Mouse (Mus musculus) kidney, adult 2 months (tissue): Measurements from ENCODE around the gene Slc7a11. TPM values are rescaled to one million over a fixed set of nuclear protein-coding genes. Genes with fewer than 3 reads are reported as not detected.

Source experiments
- DNase-seq: peaks from one replicate; pipeline ENCODE4 v3.0.0; 2021
- H3K27ac ChIP-seq: fragments of 200-500 bp; 2 replicates; pipeline ENCODE4 v1.5.1; 2012; ENCODE audit warnings: low read depth, low read length, control low read depth, inconsistent platforms; ENCODE audit not compliant: insufficient read depth
- H3K27me3 ChIP-seq: fragments of 200-500 bp; replicated peaks from 2 replicates; pipeline ENCODE4 v1.6.1; 2012; ENCODE audit warnings: mild to moderate bottlenecking, moderate library complexity, low read length, inconsistent platforms; ENCODE audit not compliant: control insufficient read depth, insufficient read depth
- H3K36me3 ChIP-seq: fragments of 200-500 bp; 2 replicates; pipeline ENCODE4 v1.6.1; 2012; ENCODE audit warnings: mild to moderate bottlenecking, moderate library complexity, low read length, inconsistent platforms; ENCODE audit not compliant: control insufficient read depth, insufficient read depth
- H3K4me1 ChIP-seq: fragments of 200-500 bp; 2 replicates; pipeline ENCODE4 v1.6.1; 2011; ENCODE audit warnings: low read length; ENCODE audit not compliant: control insufficient read depth, insufficient read depth
- H3K4me3 ChIP-seq: fragments of 200-500 bp; 2 replicates; pipeline ENCODE4 v1.5.1; 2011; ENCODE audit warnings: mild to moderate bottlenecking, low read depth, low read length, control low read depth; ENCODE audit not compliant: insufficient read depth
- CTCF ChIP-seq: fragments of 200-500 bp; conservative IDR thresholded peaks from 2 replicates; pipeline ENCODE4 v1.5.1; 2011; ENCODE audit warnings: low read depth, mild to moderate bottlenecking, control low read depth, low read length, moderate library complexity, mixed read lengths; ENCODE audit not compliant: insufficient read depth, insufficient read length
- POLR2A ChIP-seq: fragments of 200-500 bp; IDR thresholded peaks from one replicate; pipeline ENCODE4 v1.6.1; 2011; ENCODE audit warnings: low read depth, low read length, control low read depth
- WGBS: fragments of 180-500 bp; shearing (Covaris S2); methylation state at CpG from one replicate; pipeline ENCODE4 v1.1.7; 2018; 5-methylcytosine and 5-hydroxymethylcytosine counted together
- polyA plus RNA-seq: library from polyadenylated mRNA; depleted of rRNA; stranded (reverse); fragments of >200 nt; gene quantifications from 2 replicates; pipeline ENCODE4 v1.2.3, GENCODE M21; 2012

Slc7a11 gene
- polyA plus RNA-seq, 1 experiment, result 0.23 TPM

DNA sequence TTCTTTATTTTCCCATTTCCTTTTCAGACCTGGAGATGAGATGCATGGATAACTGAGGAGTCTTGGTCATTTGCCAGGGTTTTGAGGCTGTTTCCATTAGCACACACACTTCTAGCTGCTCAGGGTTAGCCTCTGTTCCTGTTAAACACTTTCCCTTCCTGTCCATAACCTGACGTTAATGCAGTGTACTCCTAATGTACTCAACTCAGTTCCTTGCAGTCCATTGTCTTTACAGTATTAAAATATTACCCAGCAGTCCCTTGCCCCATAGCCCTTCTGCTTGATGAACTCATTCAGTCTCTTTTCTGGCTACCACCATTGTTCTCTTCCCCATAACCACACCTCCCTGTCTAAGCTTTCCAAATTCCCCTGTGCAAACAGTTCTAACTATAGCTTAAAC lies 96.3 kb downstream of the Slc7a11 start:
- DNase-seq, result no peak
- no peak overlapping the region for H3K27ac ChIP-seq
- H3K4me3 ChIP-seq, result no peak overlapping the region
- 44% methylated on average over 1 of the region's 1 CpGs for WGBS
- H3K36me3 ChIP-seq, result no peaks in the 10 kb centered on the region
- TF ChIP-seq POLR2A (no peak), CTCF (no peak)
- H3K27me3 ChIP-seq, result no peaks in the 10 kb centered on the region
- H3K4me1 ChIP-seq, result no peaks in the 10 kb centered on the region

DNA sequence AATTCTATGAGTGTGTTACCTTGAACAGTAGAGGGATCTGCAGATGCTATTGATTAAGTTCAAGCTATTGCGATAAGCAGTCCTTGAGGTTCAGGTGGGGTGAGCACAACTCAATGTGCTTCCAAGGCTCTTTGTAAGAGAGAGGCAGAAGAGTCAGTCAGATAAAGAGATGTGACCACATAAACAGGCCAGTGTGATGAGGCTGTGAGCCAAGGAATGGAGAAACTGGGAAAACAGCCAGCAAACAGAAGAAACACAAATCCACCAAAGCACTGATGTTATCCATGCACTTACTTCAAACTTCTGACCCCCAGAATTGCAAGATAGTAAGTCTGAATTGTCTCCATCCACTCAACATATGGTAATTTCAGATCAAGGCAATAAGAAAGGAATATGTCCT lies 99.0 kb downstream of the Slc7a11 start:
- no peak for DNase-seq

DNA sequence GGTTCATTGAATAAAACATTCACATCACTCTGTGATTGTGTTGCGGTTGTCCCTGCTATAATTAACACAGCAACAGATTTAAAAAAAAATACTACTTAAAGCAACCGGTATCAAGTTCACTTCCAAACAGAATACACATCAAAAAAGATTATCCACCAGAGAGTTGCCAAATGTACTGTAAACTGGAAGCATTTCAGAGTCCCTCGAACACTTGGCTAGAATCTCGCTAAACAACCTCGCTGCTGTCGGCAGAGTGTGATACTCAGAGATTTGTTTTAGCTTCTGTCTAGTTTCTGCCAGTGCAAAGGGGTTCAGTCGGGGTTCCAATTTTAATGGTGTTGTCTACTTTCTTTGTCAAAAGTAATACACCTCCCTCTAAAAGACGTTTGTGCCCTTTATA lies 118.9 kb downstream of the Slc7a11 start:
- Histone ChIP-seq H3K4me3 (no peak overlapping the region), H3K4me1 (no peaks in the 10 kb centered on the region)
- WGBS, result 56% methylated on average over 8 of the region's 8 CpGs

More for the DNA sequence above, 99.0 kb downstream of the Slc7a11 start:
- Histone ChIP-seq H3K36me3 (no peaks in the 10 kb centered on the region), H3K27me3 (no peaks in the 10 kb centered on the region), H3K4me3 (no peak overlapping the region), H3K4me1 (no peaks in the 10 kb centered on the region), H3K27ac (no peak overlapping the region)
- 96% methylated on average over 1 of the region's 1 CpGs for WGBS
- TF ChIP-seq POLR2A (no peak), CTCF (no peak)

DNA sequence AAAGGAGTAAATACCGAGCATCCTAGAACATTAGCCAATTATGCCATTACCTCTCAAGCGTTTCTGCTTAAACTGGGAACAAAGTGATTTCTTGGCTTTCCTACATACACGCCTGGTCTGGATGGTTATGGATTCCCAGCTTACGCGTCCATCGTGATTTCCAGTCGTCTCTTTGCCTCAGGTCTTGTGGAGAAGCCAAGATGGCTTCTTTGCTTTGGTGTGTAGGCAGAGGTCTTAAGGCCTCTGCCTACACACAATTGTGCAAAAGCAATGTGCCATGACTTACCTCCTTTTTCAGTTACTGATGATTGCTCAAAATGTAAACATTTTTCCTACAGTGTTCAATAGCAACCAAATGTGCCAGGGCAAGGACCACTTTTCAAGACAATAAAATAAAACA lies 119.5 kb downstream of the Slc7a11 start:
- WGBS, result 87% methylated on average over 7 of the region's 7 CpGs
- Histone ChIP-seq H3K4me3 (no peak overlapping the region), H3K27me3 (no peaks in the 10 kb centered on the region), H3K4me1 (no peaks in the 10 kb centered on the region), H3K27ac (no peak overlapping the region), H3K36me3 (no peaks in the 10 kb centered on the region)
- no peak for DNase-seq
- TF ChIP-seq CTCF, result no peak
- no peak for TF ChIP-seq POLR2A

More for the DNA sequence above, 118.9 kb downstream of the Slc7a11 start:
- Histone ChIP-seq H3K27me3 (no peaks in the 10 kb centered on the region), H3K27ac (no peak overlapping the region), H3K36me3 (no peaks in the 10 kb centered on the region)
- TF ChIP-seq POLR2A (no peak), CTCF (no peak)
- DNase-seq, result no peak

DNA sequence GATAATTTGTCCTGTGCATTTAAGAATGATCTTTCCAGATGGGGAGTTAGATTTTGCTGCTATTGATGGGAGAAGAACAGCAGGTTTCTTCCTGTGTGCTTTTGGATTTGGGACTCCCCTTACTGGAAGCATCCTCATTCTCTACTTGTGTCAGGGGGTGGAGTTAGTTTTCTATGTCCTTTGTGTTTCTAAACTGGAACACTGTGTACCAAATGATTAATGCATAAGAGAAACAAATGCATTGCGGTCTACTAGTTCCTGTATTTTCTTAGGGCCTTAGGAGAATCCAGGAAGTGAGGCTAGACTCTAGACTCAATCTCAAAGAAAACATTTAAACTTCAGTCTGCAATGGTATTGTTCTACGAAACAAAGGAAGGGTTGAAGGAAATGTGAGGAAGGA lies 122.6 kb downstream of the Slc7a11 start:
- no peaks in the 10 kb centered on the region for H3K36me3 ChIP-seq
- no peak overlapping the region for H3K27ac ChIP-seq
- no peaks in the 10 kb centered on the region for H3K27me3 ChIP-seq
- no peak overlapping the region for H3K4me3 ChIP-seq
- H3K4me1 ChIP-seq, result no peaks in the 10 kb centered on the region
- DNase-seq, result no peak
- 68% methylated on average over 2 of the region's 2 CpGs for WGBS
- TF ChIP-seq CTCF (no peak), POLR2A (no peak)

DNA sequence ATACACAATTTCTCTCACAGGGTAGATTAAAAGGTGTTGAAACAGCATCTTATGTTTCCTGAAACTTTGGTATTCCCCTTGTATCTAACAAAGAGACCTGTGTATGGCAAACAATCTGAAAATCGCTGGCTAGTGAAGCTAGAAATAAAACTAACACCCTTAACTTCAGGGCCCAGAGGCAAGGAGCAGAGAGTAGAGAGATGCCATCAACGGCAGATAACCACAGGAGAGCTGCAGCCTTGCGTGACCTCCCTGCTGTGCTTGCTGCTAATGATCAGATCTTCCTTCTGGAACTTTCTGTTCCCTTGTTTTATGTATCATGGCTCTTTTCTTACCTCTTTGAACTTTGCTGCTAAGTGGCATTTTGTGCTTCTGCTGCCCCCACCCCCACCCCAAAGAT lies 125.3 kb downstream of the Slc7a11 start:
- DNase-seq, result no peak
- WGBS, result 52% methylated on average over 3 of the region's 3 CpGs

DNA sequence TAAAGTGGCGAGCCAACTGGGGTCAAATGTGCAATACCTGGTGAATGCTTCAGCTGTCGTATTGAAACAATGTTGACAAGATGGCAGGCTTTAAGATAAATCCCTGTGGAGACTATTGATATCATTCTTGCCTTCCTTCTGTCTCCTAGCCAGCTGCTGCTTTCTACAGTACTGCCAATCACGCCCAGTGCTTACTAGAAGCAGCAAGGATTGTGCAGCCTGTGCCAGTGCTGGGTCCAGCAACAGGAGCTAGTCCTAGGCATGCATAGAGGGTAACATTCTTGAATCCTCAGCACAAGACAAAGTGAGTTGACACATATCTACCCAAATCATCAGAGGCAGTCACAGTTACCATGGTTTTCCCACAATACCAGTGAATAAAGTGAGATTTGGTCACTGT lies 129.6 kb downstream of the Slc7a11 start:
- Histone ChIP-seq H3K4me1 (no peaks in the 10 kb centered on the region), H3K4me3 (no peak overlapping the region), H3K27ac (no peak overlapping the region), H3K36me3 (no peaks in the 10 kb centered on the region), H3K27me3 (no peaks in the 10 kb centered on the region)
- no peak for DNase-seq
- TF ChIP-seq CTCF (no peak), POLR2A (no peak)
- WGBS, result 89% methylated on average over 3 of the region's 3 CpGs

More for the DNA sequence above, 125.3 kb downstream of the Slc7a11 start:
- Histone ChIP-seq H3K27ac (no peak overlapping the region), H3K4me3 (no peak overlapping the region), H3K27me3 (no peaks in the 10 kb centered on the region), H3K36me3 (no peaks in the 10 kb centered on the region), H3K4me1 (no peaks in the 10 kb centered on the region)
- TF ChIP-seq CTCF (no peak), POLR2A (no peak)
